Mouse (Mus musculus): Measurements from ENCODE around the gene Rps27. TPM values are rescaled to one million over a fixed set of nuclear protein-coding genes. Genes with fewer than 3 reads are reported as not detected.

Gene Rps27
- polyA plus RNA-seq, 1 experiment = 28.1 TPM

DNA sequence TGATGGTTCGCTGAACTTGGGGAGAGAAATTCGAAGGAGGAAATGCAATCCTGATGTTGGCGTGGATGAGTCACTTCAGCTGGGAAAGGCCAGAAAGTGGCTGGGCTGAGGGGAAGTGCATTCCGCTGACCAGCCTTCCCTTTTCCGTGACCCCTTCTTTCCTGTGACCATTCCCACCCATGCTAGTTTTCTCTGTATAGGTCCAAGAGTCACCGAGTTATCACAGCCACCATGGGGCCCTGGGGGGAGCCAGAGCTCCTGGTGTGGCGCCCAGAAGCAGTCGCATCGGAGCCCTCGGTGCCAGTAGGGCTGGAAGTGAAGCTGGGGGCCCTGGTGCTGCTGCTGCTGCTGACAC lies 35.3 kb upstream of the Rps27 start:
- TF ChIP-seq POLR2A (IDR thresholded peaks at IDR 0.05; ENCODE audit: insufficient read depth, low read length) = no peak
- TF ChIP-seq CTCF (IDR thresholded peaks at IDR 0.05; ENCODE audit: low read depth, low read length) = no peak
- no peak for TF ChIP-seq EP300 (IDR thresholded peaks at IDR 0.05; ENCODE audit: insufficient read depth, low read depth, low read length)
- Histone ChIP-seq H3K27ac (ENCODE audit: insufficient read depth, low read length) (peak overlapping the region; percentile 55), H3K9ac (ENCODE audit: low read depth, poor library complexity, severe bottlenecking) (peak overlapping the region; percentile 86)

GRCm38 (mm10) chr3:90247960-90248745 lies 34.7 kb upstream of the Rps27 start, which contains the start of gene Slc39a1:
Gene Slc39a1 (plus strand): TSS chr3:90248172.
- peaks cover 10% of the 10 kb centered on the region; the same call in 1 of the 2 replicates for H3K36me3 ChIP-seq (ENCODE audit: control insufficient read depth, insufficient read depth, low read length, poor library complexity, severe bottlenecking)
- H3K4me1 ChIP-seq (ENCODE audit: control insufficient read depth, insufficient read depth, low read length) = no peaks in the 10 kb centered on the region
- peak within 1 kb of the TSS; percentile 92 for H3K27ac ChIP-seq (ENCODE audit: insufficient read depth, low read length)
- no peaks in the 10 kb centered on the region for H3K9me3 ChIP-seq (replicated peaks; ENCODE audit: control insufficient read depth, insufficient read depth, low read length, poor library complexity, severe bottlenecking)
- no peak for TF ChIP-seq EP300 (IDR thresholded peaks at IDR 0.05; ENCODE audit: insufficient read depth, low read depth, low read length)
- peak; percentile 61 for TF ChIP-seq POLR2A (IDR thresholded peaks at IDR 0.05; ENCODE audit: insufficient read depth, low read length)
- peak within 1 kb of the TSS; percentile 96 for H3K4me3 ChIP-seq (ENCODE audit: low read depth, low read length)
- H3K9ac ChIP-seq (ENCODE audit: low read depth, poor library complexity, severe bottlenecking) = peak within 1 kb of the TSS; percentile 86
- H3K27me3 ChIP-seq (ENCODE audit: control insufficient read depth, insufficient read depth, low read length, poor library complexity, severe bottlenecking) = no peaks in the 10 kb centered on the region

More for the DNA sequence above, 35.3 kb upstream of the Rps27 start:
- peak overlapping the region; percentile 96 for H3K4me3 ChIP-seq (ENCODE audit: low read depth, low read length)
- no peaks in the 10 kb centered on the region for H3K27me3 ChIP-seq (ENCODE audit: control insufficient read depth, insufficient read depth, low read length, poor library complexity, severe bottlenecking)
- peaks cover 10% of the 10 kb centered on the region; the same call in 1 of the 2 replicates for H3K36me3 ChIP-seq (ENCODE audit: control insufficient read depth, insufficient read depth, low read length, poor library complexity, severe bottlenecking)
- no peaks in the 10 kb centered on the region for H3K9me3 ChIP-seq (replicated peaks; ENCODE audit: control insufficient read depth, insufficient read depth, low read length, poor library complexity, severe bottlenecking)
- H3K4me1 ChIP-seq (ENCODE audit: control insufficient read depth, insufficient read depth, low read length) = no peaks in the 10 kb centered on the region

GRCm38 (mm10) chr3:90247630-90247959 lies 34.1 kb upstream of the Rps27 start:
- Histone ChIP-seq H3K4me1 (ENCODE audit: control insufficient read depth, insufficient read depth, low read length) (no peaks in the 10 kb centered on the region), H3K4me3 (ENCODE audit: low read depth, low read length) (peak overlapping the region; percentile 69), H3K36me3 (ENCODE audit: control insufficient read depth, insufficient read depth, low read length, poor library complexity, severe bottlenecking) (peaks cover 10% of the 10 kb centered on the region; the same call in 1 of the 2 replicates), H3K9me3 (replicated peaks; ENCODE audit: control insufficient read depth, insufficient read depth, low read length, poor library complexity, severe bottlenecking) (no peaks in the 10 kb centered on the region), H3K9ac (ENCODE audit: low read depth, poor library complexity, severe bottlenecking) (peak overlapping the region; percentile 86), H3K27me3 (ENCODE audit: control insufficient read depth, insufficient read depth, low read length, poor library complexity, severe bottlenecking) (no peaks in the 10 kb centered on the region), H3K27ac (ENCODE audit: insufficient read depth, low read length) (peak overlapping the region; percentile 92)
- TF ChIP-seq EP300 (IDR thresholded peaks at IDR 0.05; ENCODE audit: insufficient read depth, low read depth, low read length) = no peak
- TF ChIP-seq CTCF (IDR thresholded peaks at IDR 0.05; ENCODE audit: low read depth, low read length) = no peak
- TF ChIP-seq POLR2A (IDR thresholded peaks at IDR 0.05; ENCODE audit: insufficient read depth, low read length) = no peak

- no peak for TF ChIP-seq CTCF (IDR thresholded peaks at IDR 0.05; ENCODE audit: low read depth, low read length)
- no peak for TF ChIP-seq EP300 (IDR thresholded peaks at IDR 0.05; ENCODE audit: insufficient read depth, low read depth, low read length)
- Histone ChIP-seq H3K4me1 (ENCODE audit: control insufficient read depth, insufficient read depth, low read length) (peaks cover 2% of the 10 kb centered on the region), H3K27ac (ENCODE audit: insufficient read depth, low read length) (no peak overlapping the region), H3K36me3 (ENCODE audit: control insufficient read depth, insufficient read depth, low read length, poor library complexity, severe bottlenecking) (0 out of 2 replicates have a peak, but pooled peaks cover under 1% of the 10 kb centered on the region), H3K4me3 (ENCODE audit: low read depth, low read length) (no peak overlapping the region), H3K9ac (ENCODE audit: low read depth, poor library complexity, severe bottlenecking) (no peak overlapping the region), H3K9me3 (replicated peaks; ENCODE audit: control insufficient read depth, insufficient read depth, low read length, poor library complexity, severe bottlenecking) (no peaks in the 10 kb centered on the region), H3K27me3 (ENCODE audit: control insufficient read depth, insufficient read depth, low read length, poor library complexity, severe bottlenecking) (no peaks in the 10 kb centered on the region)
Observed at GRCm38 (mm10) chr3:90245406-90245805, 32.0 kb upstream of the Rps27 start.

GRCm38 (mm10) chr3:90242984-90243775 lies 29.7 kb upstream of the Rps27 start, which contains the start of gene Creb3l4:
Gene Creb3l4 (minus strand): TSS chr3:90243512.
- Histone ChIP-seq H3K9me3 (replicated peaks; ENCODE audit: control insufficient read depth, insufficient read depth, low read length, poor library complexity, severe bottlenecking) (no peaks in the 10 kb centered on the region), H3K4me1 (ENCODE audit: control insufficient read depth, insufficient read depth, low read length) (peaks cover 2% of the 10 kb centered on the region), H3K27ac (ENCODE audit: insufficient read depth, low read length) (peak within 1 kb of the TSS; percentile 69), H3K9ac (ENCODE audit: low read depth, poor library complexity, severe bottlenecking) (peak within 1 kb of the TSS; percentile 63), H3K36me3 (ENCODE audit: control insufficient read depth, insufficient read depth, low read length, poor library complexity, severe bottlenecking) (no peaks in the 10 kb centered on the region), H3K4me3 (ENCODE audit: low read depth, low read length) (peak within 1 kb of the TSS; percentile 65), H3K27me3 (ENCODE audit: control insufficient read depth, insufficient read depth, low read length, poor library complexity, severe bottlenecking) (no peaks in the 10 kb centered on the region)
- no peak for TF ChIP-seq CTCF (IDR thresholded peaks at IDR 0.05; ENCODE audit: low read depth, low read length)
- TF ChIP-seq POLR2A (IDR thresholded peaks at IDR 0.05; ENCODE audit: insufficient read depth, low read length) = peak; percentile 28
- no peak for TF ChIP-seq EP300 (IDR thresholded peaks at IDR 0.05; ENCODE audit: insufficient read depth, low read depth, low read length)
